Mouse (Mus musculus) cerebellum, postnatal 25 days (tissue): ENCODE data around the gene Cinp.
A peak's percentile ranks its signal among the peaks of the same experiment; 100 is the strongest.

Source experiments
- DNase-seq, 2 experiments: peaks; one replicate each; pipeline ENCODE4 v3.0.0; 2021; ENCODE audit warnings: mixed read lengths in 2 of 2

Gene Cinp

GRCm38 (mm10) chr12:110858681-110859080 is 30.3 kb downstream of the Cinp start:
- peak in 1 of 2 experiments; percentile 60 for DNase-seq

- no peak for DNase-seq
Measured at GRCm38 (mm10) chr12:110857196-110857595, 31.7 kb downstream of the Cinp start.

GRCm38 (mm10) chr12:110854786-110855737 is 33.9 kb downstream of the Cinp start:
- no peak for DNase-seq

- no peak for DNase-seq
Measured at GRCm38 (mm10) chr12:110851923-110852322, 37.0 kb downstream of the Cinp start.

GRCm38 (mm10) chr12:110851414-110851813 is 37.5 kb downstream of the Cinp start:
- DNase-seq, result no peak

- DNase-seq, result no peak
Measured at GRCm38 (mm10) chr12:110850929-110851256, 38.1 kb downstream of the Cinp start.

- peak; percentile 93 to 94 for DNase-seq
Measured at GRCm38 (mm10) chr12:110850010-110850928, 38.7 kb downstream of the Cinp start, which contains the start of gene Zfp839. TSS of gene Zfp839 (plus strand) at chr12:110850253.

GRCm38 (mm10) chr12:110846191-110846765 is 42.7 kb downstream of the Cinp start:
- no peak for DNase-seq

GRCm38 (mm10) chr12:110845131-110845880 is 43.6 kb downstream of the Cinp start:
- DNase-seq, result peak; percentile 86 to 89

- DNase-seq, result peak; percentile 26 to 30
Measured at GRCm38 (mm10) chr12:110844227-110845130, 44.5 kb downstream of the Cinp start.

- peak; percentile 89 to 91 for DNase-seq
Measured at GRCm38 (mm10) chr12:110843194-110844048, 45.5 kb downstream of the Cinp start.

GRCm38 (mm10) chr12:110841731-110842493 is 47.0 kb downstream of the Cinp start:
- DNase-seq, result no peak

GRCm38 (mm10) chr12:110840348-110841198 is 48.4 kb downstream of the Cinp start, which contains the start of gene Mok:
TSS of gene Mok (minus strand) at chr12:110840939.
- DNase-seq, result peak; percentile 97

- no peak for DNase-seq
Measured at GRCm38 (mm10) chr12:110837850-110838249, 51.1 kb downstream of the Cinp start.

GRCm38 (mm10) chr12:110837192-110837841 is 51.6 kb downstream of the Cinp start:
- no peak for DNase-seq

- no peak for DNase-seq
Measured at GRCm38 (mm10) chr12:110836729-110837128, 52.2 kb downstream of the Cinp start.

GRCm38 (mm10) chr12:110835182-110835581 is 53.8 kb downstream of the Cinp start:
- DNase-seq, result no peak
